21 mouse cellular contexts compared by ENCODE assay signal in genomic region chr1:118642296-118642999, GRCm38 (mm10). TPM values are rescaled to one million over a fixed set of nuclear protein-coding genes. Genes with fewer than 3 reads are reported as not detected.
A peak's percentile ranks its signal among the peaks of the same experiment; 100 is the strongest.
DNase-seq lines count a peak whose midpoint lies in the region; TF ChIP-seq lines count a peak whose summit lies in the region.
"Had no signal": no experiment of that assay in that cellular context is flagged by ENCODE, and none has a peak within 500 bp of the region (broad histone marks: within the 10 kb centered on the region; RNA-seq: fewer than 3 reads in every experiment).

No protein-coding gene starts in this region.

- TF ChIP-seq POLR2A in kidney, adult 2 months (IDR thresholded peaks at IDR 0.05; ENCODE audit: low read depth, low read length) = no peak

- no peaks in the 10 kb centered on the region for H3K9me3 ChIP-seq in E14TG2a.4 (ENCODE audit: low read length)
- H3K9me3 ChIP-seq: forebrain, embryonic 10.5 days; forebrain, embryonic 13.5 days; heart, embryonic 10.5 days; heart, embryonic 13.5 days had no signal

- no peak for DNase-seq in kidney, adult 2 months
- DNase-seq in kidney, postnatal 25 days = no peak
- DNase-seq in ES-CJ7 (ENCODE audit: low read depth, low spot score) (peak; percentile 94), ZHBTc4 (ENCODE audit: low read depth, low spot score) (peak; percentile 93)
- no peak for DNase-seq in embryo, embryonic 10 days (ENCODE audit: low spot score)
- no peak for DNase-seq in frontal cortex, postnatal 36 days (ENCODE audit: low spot score in 2 of 2)
- DNase-seq: adrenal gland, postnatal 25 days; B cell, adult 2 months; cerebellum, adult 8-10 months; cerebellum, postnatal 10 days; cerebellum, postnatal 36 days; heart, adult 2 months; heart, postnatal 14 days; heart, postnatal 4 days had no signal

- H3K4me1 ChIP-seq in kidney, adult 2 months (ENCODE audit: control insufficient read depth, insufficient read depth, low read length) = peaks cover 19% of the 10 kb centered on the region
- H3K4me1 ChIP-seq in E14TG2a.4 (replicated peaks; ENCODE audit: low read depth, low read length) = peaks cover 94% of the 10 kb centered on the region
- H3K4me1 ChIP-seq: forebrain, embryonic 10.5 days had no signal

- 53% methylated on average over 2 of the region's 2 CpGs for WGBS in kidney, adult 2 months

- TF ChIP-seq CTCF in kidney, adult 2 months (conservative IDR thresholded peaks at IDR 0.05; ENCODE audit: insufficient read depth, insufficient read length, low read depth, low read length) = no peak
- TF ChIP-seq CTCF in E14TG2a.4 (conservative IDR thresholded peaks at IDR 0.05; ENCODE audit: low read length) = no peak

- peaks cover 5% of the 10 kb centered on the region; the same call in 1 of the 2 replicates for H3K36me3 ChIP-seq in kidney, adult 2 months (ENCODE audit: control insufficient read depth, insufficient read depth, low read length)
- H3K36me3 ChIP-seq in E14TG2a.4 (ENCODE audit: insufficient read depth, low read length) = peaks cover 86% of the 10 kb centered on the region
- H3K36me3 ChIP-seq: forebrain, embryonic 10.5 days; heart, embryonic 10.5 days; heart, embryonic 13.5 days had no signal

- H3K27me3 ChIP-seq in kidney, adult 2 months (replicated peaks; ENCODE audit: control insufficient read depth, insufficient read depth, low read length) = no peaks in the 10 kb centered on the region
- no peaks in the 10 kb centered on the region for H3K27me3 ChIP-seq in E14TG2a.4 (ENCODE audit: insufficient read depth, low read length)
- H3K27me3 ChIP-seq: forebrain, embryonic 13.5 days; heart, embryonic 13.5 days had no signal

- peak overlapping the region; percentile 86 for H3K27ac ChIP-seq in kidney, adult 2 months (ENCODE audit: insufficient read depth, low read depth, low read length)
- H3K27ac ChIP-seq: forebrain, embryonic 10.5 days; forebrain, embryonic 13.5 days; heart, adult 2 months; heart, embryonic 10.5 days; heart, embryonic 13.5 days; hindbrain, embryonic 14.5 days; hindbrain, postnatal 0 days had no signal

- H3K4me3 ChIP-seq in kidney, adult 2 months (ENCODE audit: insufficient read depth, low read depth, low read length) = no peak overlapping the region
- H3K4me3 ChIP-seq in E14TG2a.4 (replicated peaks; ENCODE audit: low read length) = peak overlapping the region; percentile 35
- H3K4me3 ChIP-seq: forebrain, embryonic 10.5 days; forebrain, embryonic 13.5 days; heart, adult 2 months; heart, embryonic 10.5 days; heart, embryonic 13.5 days had no signal

RNA-seq across cellular contexts. Expression of gene Tfcp2l1, which starts 14.7 kb away (rescaled TPM):
- polyA plus RNA-seq in kidney, adult 2 months (2012; rRNA removed) = 70.5 and 77.3 TPM in 2 replicates

Comparison
In these comparisons a context has a peak if more than half of its experiments do, and no peak if none do; other contexts are left out.
1. DNase-seq: peak in ES-CJ7 (single experiment) and ZHBTc4 (single experiment); none in kidney, adult 2 months (single experiment), kidney, postnatal 25 days (0 of 2), embryo, embryonic 10 days (single experiment) and frontal cortex, postnatal 36 days (0 of 2).